Mouse (Mus musculus) liver, embryonic 14.5 days (tissue): ENCODE data around the gene Gm36079. TPM values are rescaled to one million over a fixed set of nuclear protein-coding genes. Genes with fewer than 3 reads are reported as not detected.
"Not testable (repeated sequence)": the region's sequence is repeated elsewhere in the genome, so short reads cannot be mapped to it uniquely, and the experiment has no call there.

Source experiments
- ATAC-seq: fragments of 200-750 bp; cut with Nextera tagmentation; 2 replicates; pipeline ENCODE4 v1.8.0; 2017; ENCODE audit warnings: moderate number of reproducible peaks, mild to moderate bottlenecking, moderate library complexity; ENCODE audit not compliant: insufficient read depth
- DNase-seq, 3 experiments: peaks; one replicate each; pipeline ENCODE4 v3.0.0-alpha.2; 2012 to 2013; ENCODE audit warnings: low read depth in 3 of 3, low spot score in 3 of 3
- H3K27ac ChIP-seq: fragments of 300-500 bp; sonication (generic); 2 replicates; pipeline ENCODE4 v1.5.1; 2014; ENCODE audit warnings: moderate library complexity, mild to moderate bottlenecking, control low read depth, inconsistent platforms
- H3K27me3 ChIP-seq: fragments of 300-500 bp; sonication (generic); 2 replicates; pipeline ENCODE4 v1.6.1; 2014; ENCODE audit warnings: mild to moderate bottlenecking, low read length, moderate library complexity; ENCODE audit not compliant: control insufficient read depth, insufficient read depth
- H3K36me3 ChIP-seq: fragments of 300-500 bp; sonication (generic); replicated peaks from 2 replicates; pipeline ENCODE4 v1.6.1; 2014; ENCODE audit warnings: low read depth; ENCODE audit not compliant: control insufficient read depth, insufficient read depth
- H3K4me1 ChIP-seq, 2 experiments: fragments of 200-500 bp in 1 of 2; fragments of 300-500 bp in 1 of 2; sonication (generic) in 1 of 2; replicated peaks; 2 replicates each; pipeline ENCODE4 v1.6.1; 2012 to 2014; ENCODE audit warnings: antibody characterized with exemption in 1 of 2, inconsistent platforms in 1 of 2, low read length in 1 of 2; ENCODE audit not compliant: control insufficient read depth in 2 of 2, insufficient read depth in 2 of 2
- H3K4me2 ChIP-seq: fragments of 300-500 bp; sonication (generic); 2 replicates; pipeline ENCODE4 v1.6.1; 2014; ENCODE audit warnings: low read depth, mild to moderate bottlenecking, control low read depth, moderate library complexity
- H3K4me3 ChIP-seq, 2 experiments: fragments of 200-500 bp in 1 of 2; fragments of 300-500 bp in 1 of 2; sonication (generic) in 1 of 2; 2 replicates each; pipeline ENCODE4 v1.5.1; 2012 to 2014; ENCODE audit warnings: low read depth in 2 of 2, low read length in 2 of 2, mild to moderate bottlenecking in 2 of 2, control low read depth in 1 of 2, inconsistent platforms in 1 of 2, moderate library complexity in 1 of 2; ENCODE audit not compliant: insufficient read depth in 1 of 2
- H3K9ac ChIP-seq: fragments of 300-500 bp; sonication (generic); replicated peaks from 2 replicates; pipeline ENCODE4 v1.6.1; 2014; ENCODE audit warnings: mild to moderate bottlenecking, control low read depth, moderate library complexity
- H3K9me3 ChIP-seq: fragments of 300-500 bp; sonication (generic); 2 replicates; pipeline ENCODE4 v1.6.1; 2016; ENCODE audit warnings: low read length, mixed read lengths; ENCODE audit not compliant: control insufficient read depth
- CTCF ChIP-seq: IDR thresholded peaks from 2 replicates; pipeline ENCODE4 v1.5.1; 2016; ENCODE audit warnings: antibody characterized with exemption, low read depth, control low read depth
- WGBS: fragments of 180-500 bp; shearing (Covaris S2); extraction: QIAGEN DNeasy Blood & Tissue Kit; methylation state at CpG from one replicate; pipeline ENCODE4 v1.1.7; 2014; ENCODE audit not compliant: insufficient replicate concordance; 5-methylcytosine and 5-hydroxymethylcytosine counted together
- polyA plus RNA-seq, 2 experiments: library from polyadenylated mRNA; depleted of rRNA in 1 of 2; stranded (reverse) in 1 of 2; unstranded in 1 of 2; fragments of >200 nt; fragmentation: Nextera tagmentation in 1 of 2; extraction: Ambion mirVana in 1 of 2; gene quantifications; 2 replicates each; pipeline versions ENCODE4 v1.2.1 to v1.2.3; 2012 to 2014

Gene Gm36079
- polyA plus RNA-seq, 2 experiments = not detected

GRCm38 (mm10) chr13:120027368-120027767, 557 bp upstream of the Gm36079 start:
- DNase-seq = peak in 1 of 3 experiments; percentile 31
- not testable (repeated sequence) for ATAC-seq, H3K27ac ChIP-seq, H3K4me2 ChIP-seq, H3K4me1 ChIP-seq, H3K9ac ChIP-seq, H3K27me3 ChIP-seq, H3K9me3 ChIP-seq, H3K36me3 ChIP-seq, H3K4me3 ChIP-seq
- WGBS = 2% methylated on average over 11 of the region's 11 CpGs

GRCm38 (mm10) chr13:120026373-120026772, 438 bp downstream of the Gm36079 start:
- WGBS = 5% methylated on average over 3 of the region's 13 CpGs

GRCm38 (mm10) chr13:120025576-120025975, 1.2 kb downstream of the Gm36079 start:
- not testable (repeated sequence) for H3K4me3 ChIP-seq, H3K27ac ChIP-seq, DNase-seq, H3K27me3 ChIP-seq, H3K4me1 ChIP-seq, ATAC-seq, H3K4me2 ChIP-seq, H3K9me3 ChIP-seq, H3K36me3 ChIP-seq, H3K9ac ChIP-seq
- 6% methylated on average over 4 of the region's 4 CpGs for WGBS

More at GRCm38 (mm10) chr13:120026373-120026772, 438 bp downstream of the Gm36079 start:
- H3K36me3 ChIP-seq, H3K9me3 ChIP-seq, H3K4me3 ChIP-seq, H3K4me2 ChIP-seq, ATAC-seq, H3K9ac ChIP-seq, H3K27me3 ChIP-seq, DNase-seq, H3K4me1 ChIP-seq, H3K27ac ChIP-seq: not testable (repeated sequence)

GRCm38 (mm10) chr13:120025004-120025403, 1.8 kb downstream of the Gm36079 start:
- not testable (repeated sequence) for H3K36me3 ChIP-seq, H3K4me1 ChIP-seq, H3K27ac ChIP-seq, H3K4me3 ChIP-seq, ATAC-seq, H3K4me2 ChIP-seq, H3K9me3 ChIP-seq, DNase-seq, H3K27me3 ChIP-seq, H3K9ac ChIP-seq
- WGBS = 3% methylated on average over 20 of the region's 21 CpGs

- H3K4me1 ChIP-seq, H3K9ac ChIP-seq, DNase-seq, H3K9me3 ChIP-seq, H3K4me3 ChIP-seq, H3K27ac ChIP-seq, ATAC-seq, H3K27me3 ChIP-seq, H3K4me2 ChIP-seq, H3K36me3 ChIP-seq: not testable (repeated sequence)
- WGBS = 9% methylated on average over 9 of the region's 9 CpGs
These were observed 2.2 kb downstream of the Gm36079 start for GRCm38 (mm10) chr13:120024581-120024980.

- not testable (repeated sequence) for H3K4me2 ChIP-seq, H3K27me3 ChIP-seq, H3K9ac ChIP-seq, H3K27ac ChIP-seq, H3K9me3 ChIP-seq, H3K4me3 ChIP-seq, DNase-seq, ATAC-seq, H3K36me3 ChIP-seq, H3K4me1 ChIP-seq
- WGBS = no CpG with 5 or more reads among the region's 1 CpGs
- TF ChIP-seq CTCF = peak; percentile 31
These were observed 5.3 kb downstream of the Gm36079 start for GRCm38 (mm10) chr13:120021477-120021876.

GRCm38 (mm10) chr13:120015348-120016007, 11.3 kb downstream of the Gm36079 start:
- not testable (repeated sequence) for H3K4me1 ChIP-seq, H3K9ac ChIP-seq, H3K4me2 ChIP-seq, DNase-seq, H3K36me3 ChIP-seq, H3K27me3 ChIP-seq, ATAC-seq, H3K4me3 ChIP-seq, H3K9me3 ChIP-seq, H3K27ac ChIP-seq
- WGBS = 0% methylated on average over 15 of the region's 32 CpGs

- DNase-seq, H3K27ac ChIP-seq, H3K9ac ChIP-seq, H3K4me3 ChIP-seq, H3K4me1 ChIP-seq, ATAC-seq, H3K36me3 ChIP-seq, H3K27me3 ChIP-seq, H3K4me2 ChIP-seq, H3K9me3 ChIP-seq: not testable (repeated sequence)
- no CpG with 5 or more reads among the region's 2 CpGs for WGBS
These were observed 12.8 kb downstream of the Gm36079 start for GRCm38 (mm10) chr13:120013962-120014361.
